Mouse (Mus musculus): ENCODE measurements around the gene T2. TPM values are rescaled to one million over a fixed set of nuclear protein-coding genes. Genes with fewer than 3 reads are reported as not detected.

The T2 gene
- polyA plus RNA-seq, 1 experiment = 0.81 TPM

DNA sequence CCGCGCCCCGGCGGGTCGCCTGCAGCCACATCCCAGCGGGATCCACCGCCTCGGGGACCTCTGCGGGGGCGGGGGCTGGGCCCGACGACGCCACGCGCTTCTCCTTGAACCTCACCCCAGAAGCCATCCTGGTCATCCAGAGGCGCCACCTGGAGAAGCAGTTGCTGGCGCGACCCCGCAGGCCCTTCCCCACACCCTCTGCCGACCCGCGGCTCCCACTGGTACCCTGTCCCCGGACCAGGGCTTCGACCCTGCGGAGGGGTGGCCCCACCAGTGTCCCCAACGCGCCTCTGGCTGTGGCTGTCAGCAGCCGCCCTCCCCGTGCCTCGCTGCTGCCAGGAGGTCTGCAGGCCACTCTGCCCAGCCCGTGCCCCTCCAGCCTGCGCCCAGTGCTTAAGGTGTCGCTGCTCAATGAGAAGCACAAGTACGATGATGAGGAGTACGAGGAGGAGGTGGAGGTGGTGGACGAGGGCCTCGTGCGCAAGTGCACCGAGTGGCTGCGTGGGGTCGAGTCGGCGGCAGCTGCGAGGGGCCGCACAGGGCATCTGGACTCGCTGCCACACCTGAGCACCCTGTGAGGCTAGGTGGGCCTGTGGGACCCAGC is 14.3 kb upstream of the T2 start:
- no peaks in the 10 kb centered on the region for H3K4me1 ChIP-seq (ENCODE audit: control insufficient read depth, insufficient read depth, low read length)
- H3K4me3 ChIP-seq (ENCODE audit: low read depth, low read length) = peak overlapping the region; percentile 46
- no peak overlapping the region for H3K27ac ChIP-seq (ENCODE audit: insufficient read depth, low read length)
- TF ChIP-seq CTCF (IDR thresholded peaks at IDR 0.05; ENCODE audit: low read depth, low read length) (no peak), EP300 (IDR thresholded peaks at IDR 0.05; ENCODE audit: insufficient read depth, low read depth, low read length) (no peak), POLR2A (IDR thresholded peaks at IDR 0.05; ENCODE audit: insufficient read depth, low read length) (no peak)
- peak overlapping the region; percentile 78 for H3K9ac ChIP-seq (ENCODE audit: low read depth, poor library complexity, severe bottlenecking)
- H3K27me3 ChIP-seq (ENCODE audit: control insufficient read depth, insufficient read depth, low read length, poor library complexity, severe bottlenecking) = peaks cover 8% of the 10 kb centered on the region
- no peaks in the 10 kb centered on the region for H3K36me3 ChIP-seq (ENCODE audit: control insufficient read depth, insufficient read depth, low read length, poor library complexity, severe bottlenecking)
- H3K9me3 ChIP-seq (replicated peaks; ENCODE audit: control insufficient read depth, insufficient read depth, low read length, poor library complexity, severe bottlenecking) = no peaks in the 10 kb centered on the region

DNA sequence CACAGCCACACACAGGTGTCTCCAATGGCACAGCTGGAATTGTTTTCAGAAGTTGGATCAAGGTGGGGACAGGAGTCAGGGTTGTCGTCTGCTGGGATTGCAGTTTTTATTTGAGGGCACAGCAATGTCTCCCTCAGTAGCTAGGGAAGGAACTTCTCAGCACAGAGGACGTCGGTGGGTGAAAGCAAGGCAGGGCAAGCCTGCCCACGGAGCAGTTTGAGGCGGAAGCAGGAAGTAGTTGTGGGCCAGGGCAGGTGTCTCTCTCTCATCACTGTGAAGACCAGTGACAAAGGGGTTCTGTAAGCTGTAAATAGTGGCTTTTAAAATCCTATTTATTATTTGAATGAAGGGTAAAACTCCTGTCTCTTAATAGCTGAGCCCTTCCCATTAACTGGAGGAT is 13.1 kb upstream of the T2 start:
- no peaks in the 10 kb centered on the region for H3K4me1 ChIP-seq (ENCODE audit: control insufficient read depth, insufficient read depth, low read length)
- H3K9ac ChIP-seq (ENCODE audit: low read depth, poor library complexity, severe bottlenecking) = no peak overlapping the region
- no peak overlapping the region for H3K4me3 ChIP-seq (ENCODE audit: low read depth, low read length)
- no peaks in the 10 kb centered on the region for H3K36me3 ChIP-seq (ENCODE audit: control insufficient read depth, insufficient read depth, low read length, poor library complexity, severe bottlenecking)
- TF ChIP-seq POLR2A (IDR thresholded peaks at IDR 0.05; ENCODE audit: insufficient read depth, low read length) (no peak), EP300 (IDR thresholded peaks at IDR 0.05; ENCODE audit: insufficient read depth, low read depth, low read length) (no peak), CTCF (IDR thresholded peaks at IDR 0.05; ENCODE audit: low read depth, low read length) (no peak)
- H3K27me3 ChIP-seq (ENCODE audit: control insufficient read depth, insufficient read depth, low read length, poor library complexity, severe bottlenecking) = peaks cover 8% of the 10 kb centered on the region
- H3K9me3 ChIP-seq (replicated peaks; ENCODE audit: control insufficient read depth, insufficient read depth, low read length, poor library complexity, severe bottlenecking) = no peaks in the 10 kb centered on the region
- no peak overlapping the region for H3K27ac ChIP-seq (ENCODE audit: insufficient read depth, low read length)

DNA sequence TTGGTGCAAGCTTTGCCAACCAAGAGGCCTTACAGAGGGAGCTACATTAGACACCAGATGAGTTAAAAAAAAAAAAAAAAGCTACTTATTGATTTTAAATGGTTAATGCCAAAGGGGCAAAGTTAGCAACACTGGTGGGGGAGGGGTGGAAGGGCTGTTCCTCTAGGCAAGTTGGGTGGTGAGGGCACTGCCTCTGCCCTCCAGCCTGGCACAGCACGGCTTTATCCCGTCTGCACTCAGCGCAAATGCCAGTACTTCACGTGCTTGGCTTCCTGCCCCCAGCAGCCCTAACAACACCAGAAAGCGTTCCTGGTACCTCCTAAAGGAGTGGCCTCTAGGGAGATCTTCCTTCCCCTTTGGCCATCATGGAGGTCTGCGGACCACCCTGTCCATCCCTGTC is 12.4 kb upstream of the T2 start:
- Histone ChIP-seq H3K27me3 (ENCODE audit: control insufficient read depth, insufficient read depth, low read length, poor library complexity, severe bottlenecking) (peaks cover 8% of the 10 kb centered on the region), H3K27ac (ENCODE audit: insufficient read depth, low read length) (no peak overlapping the region), H3K9ac (ENCODE audit: low read depth, poor library complexity, severe bottlenecking) (no peak overlapping the region), H3K36me3 (ENCODE audit: control insufficient read depth, insufficient read depth, low read length, poor library complexity, severe bottlenecking) (no peaks in the 10 kb centered on the region), H3K4me3 (ENCODE audit: low read depth, low read length) (no peak overlapping the region), H3K4me1 (ENCODE audit: control insufficient read depth, insufficient read depth, low read length) (no peaks in the 10 kb centered on the region), H3K9me3 (replicated peaks; ENCODE audit: control insufficient read depth, insufficient read depth, low read length, poor library complexity, severe bottlenecking) (no peaks in the 10 kb centered on the region)
- TF ChIP-seq POLR2A (IDR thresholded peaks at IDR 0.05; ENCODE audit: insufficient read depth, low read length) (no peak), CTCF (IDR thresholded peaks at IDR 0.05; ENCODE audit: low read depth, low read length) (no peak), EP300 (IDR thresholded peaks at IDR 0.05; ENCODE audit: insufficient read depth, low read depth, low read length) (no peak)

DNA sequence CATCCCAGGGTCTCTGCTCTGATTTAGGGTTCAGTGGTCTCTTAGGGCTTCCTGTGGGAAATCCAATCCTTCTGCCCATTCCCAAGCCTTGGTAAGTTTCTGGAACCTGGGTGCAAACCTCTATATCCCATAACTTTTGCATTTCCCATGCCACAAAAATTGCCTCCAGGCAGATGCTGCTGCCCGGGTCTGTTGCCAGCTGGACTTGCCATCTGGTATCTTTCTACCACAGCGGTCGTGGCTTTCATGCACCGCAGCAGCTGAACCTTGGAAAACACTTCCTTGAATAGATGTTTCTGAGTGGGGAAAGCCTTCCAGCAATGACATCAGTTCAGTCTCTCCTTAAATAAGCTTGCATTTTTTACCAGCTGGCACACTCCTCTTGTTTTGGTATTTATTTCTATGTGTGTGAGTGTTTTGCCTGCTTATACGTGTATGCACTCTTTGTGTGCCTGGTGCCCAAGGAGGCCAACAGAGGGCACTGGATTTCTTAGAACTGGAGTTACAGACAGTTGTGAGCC is 8.0 kb upstream of the T2 start:
- no peaks in the 10 kb centered on the region for H3K36me3 ChIP-seq (ENCODE audit: control insufficient read depth, insufficient read depth, low read length, poor library complexity, severe bottlenecking)

DNA sequence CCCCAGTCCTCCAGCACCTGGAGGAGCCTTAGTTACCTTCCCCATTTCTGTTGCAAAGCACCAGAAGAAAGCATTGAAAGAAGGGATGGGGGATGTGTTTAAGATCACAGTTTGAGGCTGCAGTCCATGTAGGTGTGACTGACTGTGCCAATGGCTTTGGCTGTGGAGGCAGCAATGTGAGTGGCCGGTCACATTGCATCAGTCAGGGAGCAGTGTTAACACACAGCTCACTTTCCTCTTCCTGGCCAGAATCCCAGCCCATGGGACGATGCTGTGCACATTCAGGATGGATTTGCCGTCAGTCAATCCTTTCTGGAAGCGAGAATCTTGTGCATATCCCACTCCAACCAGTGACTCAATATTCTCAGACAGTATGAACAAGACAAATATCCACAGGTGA is 6.9 kb upstream of the T2 start:
- Histone ChIP-seq H3K4me3 (ENCODE audit: low read depth, low read length) (no peak overlapping the region), H3K27ac (ENCODE audit: insufficient read depth, low read length) (no peak overlapping the region), H3K27me3 (ENCODE audit: control insufficient read depth, insufficient read depth, low read length, poor library complexity, severe bottlenecking) (no peaks in the 10 kb centered on the region), H3K36me3 (ENCODE audit: control insufficient read depth, insufficient read depth, low read length, poor library complexity, severe bottlenecking) (no peaks in the 10 kb centered on the region), H3K4me1 (ENCODE audit: control insufficient read depth, insufficient read depth, low read length) (no peaks in the 10 kb centered on the region), H3K9ac (ENCODE audit: low read depth, poor library complexity, severe bottlenecking) (no peak overlapping the region), H3K9me3 (replicated peaks; ENCODE audit: control insufficient read depth, insufficient read depth, low read length, poor library complexity, severe bottlenecking) (no peaks in the 10 kb centered on the region)
- TF ChIP-seq POLR2A (IDR thresholded peaks at IDR 0.05; ENCODE audit: insufficient read depth, low read length) (no peak), CTCF (IDR thresholded peaks at IDR 0.05; ENCODE audit: low read depth, low read length) (no peak), EP300 (IDR thresholded peaks at IDR 0.05; ENCODE audit: insufficient read depth, low read depth, low read length) (no peak)

More for the DNA sequence above, 8.0 kb upstream of the T2 start:
- H3K4me3 ChIP-seq (ENCODE audit: low read depth, low read length) = no peak overlapping the region
- no peaks in the 10 kb centered on the region for H3K27me3 ChIP-seq (ENCODE audit: control insufficient read depth, insufficient read depth, low read length, poor library complexity, severe bottlenecking)
- H3K4me1 ChIP-seq (ENCODE audit: control insufficient read depth, insufficient read depth, low read length) = no peaks in the 10 kb centered on the region
- no peak overlapping the region for H3K27ac ChIP-seq (ENCODE audit: insufficient read depth, low read length)
- no peak overlapping the region for H3K9ac ChIP-seq (ENCODE audit: low read depth, poor library complexity, severe bottlenecking)
- TF ChIP-seq CTCF (IDR thresholded peaks at IDR 0.05; ENCODE audit: low read depth, low read length) (no peak), EP300 (IDR thresholded peaks at IDR 0.05; ENCODE audit: insufficient read depth, low read depth, low read length) (no peak), POLR2A (IDR thresholded peaks at IDR 0.05; ENCODE audit: insufficient read depth, low read length) (no peak)
- H3K9me3 ChIP-seq (replicated peaks; ENCODE audit: control insufficient read depth, insufficient read depth, low read length, poor library complexity, severe bottlenecking) = no peaks in the 10 kb centered on the region

DNA sequence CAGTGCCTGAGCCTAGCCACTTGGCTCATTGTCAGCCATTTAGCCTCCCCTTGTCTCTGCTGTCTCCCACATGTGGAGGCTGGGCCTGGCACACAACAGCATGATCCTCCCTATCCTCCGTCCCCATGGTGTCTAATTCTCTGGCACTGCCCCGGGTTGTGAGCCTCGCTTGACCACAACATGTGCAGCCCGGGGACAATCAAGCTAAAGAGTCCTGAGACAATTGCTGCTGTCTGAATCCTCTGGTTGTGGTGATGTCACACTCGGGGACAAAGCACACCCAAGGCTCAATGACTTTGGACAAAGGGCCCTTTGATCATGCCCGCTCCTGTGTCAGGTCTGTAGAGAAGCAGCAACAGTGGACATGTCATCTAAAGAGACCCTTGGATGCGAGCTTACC is 4.7 kb upstream of the T2 start:
- H3K27ac ChIP-seq (ENCODE audit: insufficient read depth, low read length) = no peak overlapping the region
- no peaks in the 10 kb centered on the region for H3K27me3 ChIP-seq (ENCODE audit: control insufficient read depth, insufficient read depth, low read length, poor library complexity, severe bottlenecking)

More for the DNA sequence above, 4.7 kb upstream of the T2 start:
- H3K4me3 ChIP-seq (ENCODE audit: low read depth, low read length) = no peak overlapping the region
- H3K9me3 ChIP-seq (replicated peaks; ENCODE audit: control insufficient read depth, insufficient read depth, low read length, poor library complexity, severe bottlenecking) = no peaks in the 10 kb centered on the region
- TF ChIP-seq EP300 (IDR thresholded peaks at IDR 0.05; ENCODE audit: insufficient read depth, low read depth, low read length) (no peak), CTCF (IDR thresholded peaks at IDR 0.05; ENCODE audit: low read depth, low read length) (no peak), POLR2A (IDR thresholded peaks at IDR 0.05; ENCODE audit: insufficient read depth, low read length) (no peak)
- H3K9ac ChIP-seq (ENCODE audit: low read depth, poor library complexity, severe bottlenecking) = no peak overlapping the region
- H3K36me3 ChIP-seq (ENCODE audit: control insufficient read depth, insufficient read depth, low read length, poor library complexity, severe bottlenecking) = no peaks in the 10 kb centered on the region
- H3K4me1 ChIP-seq (ENCODE audit: control insufficient read depth, insufficient read depth, low read length) = no peaks in the 10 kb centered on the region

All from ES-Bruce4 (cell line).